In the genomic region with DNA sequence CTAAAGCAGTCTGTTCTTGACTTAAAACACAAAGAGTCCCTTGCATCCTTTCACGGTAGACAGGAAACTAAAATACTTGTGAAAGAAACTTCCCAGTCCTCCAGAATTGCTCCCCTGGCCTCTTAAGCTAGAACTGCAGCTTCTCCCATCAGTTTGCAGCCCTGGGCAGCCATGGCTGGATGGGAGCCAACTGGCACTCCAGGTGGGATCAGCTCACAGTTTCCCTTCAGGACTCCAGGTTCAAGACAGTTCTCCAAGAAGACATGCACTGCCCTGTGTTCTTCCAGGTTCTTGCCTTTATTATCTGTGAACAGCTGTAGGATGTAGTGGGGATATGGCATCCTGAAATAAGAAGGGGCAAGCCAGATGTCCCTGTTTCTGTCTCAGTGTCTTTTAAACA, we compare ENCODE assay signal across 33 mouse cellular contexts. TPM values are rescaled to one million over a fixed set of nuclear protein-coding genes. Genes with fewer than 3 reads are reported as not detected.
DNase-seq lines count a peak whose midpoint lies in the region; ATAC-seq and TF ChIP-seq lines count a peak whose summit lies in the region.
"Had no signal": no experiment of that assay in that cellular context is flagged by ENCODE, and none has a peak within 500 bp of the region (broad histone marks: within the 10 kb centered on the region; RNA-seq: fewer than 3 reads in every experiment).

No protein-coding gene starts in this region.

- H3K9me3 ChIP-seq in hindbrain, postnatal 0 days (ENCODE audit: low read length), result no peaks in the 10 kb centered on the region
- H3K9me3 ChIP-seq in hindbrain, embryonic 11.5 days (ENCODE audit: control insufficient read depth, low read length), result no peaks in the 10 kb centered on the region
- H3K9me3 ChIP-seq: embryonic facial prominence, embryonic 10.5 days; embryonic facial prominence, embryonic 15.5 days; forebrain, embryonic 12.5 days; G1E; heart, embryonic 12.5 days; hindbrain, embryonic 15.5 days; limb, embryonic 12.5 days; liver, embryonic 15.5 days; lung, embryonic 15.5 days; stomach, embryonic 15.5 days had no signal

- no peak for ATAC-seq in hindbrain, postnatal 0 days
- no peak for ATAC-seq in hindbrain, embryonic 11.5 days (ENCODE audit: low FRiP score)
- ATAC-seq: forebrain, postnatal 0 days; midbrain, embryonic 16.5 days had no signal

- no peaks in the 10 kb centered on the region for H3K36me3 ChIP-seq in heart, adult 2 months (ENCODE audit: control insufficient read depth, insufficient read depth, low read length)
- H3K36me3 ChIP-seq in hindbrain, postnatal 0 days (ENCODE audit: insufficient read depth, low read length), result no peaks in the 10 kb centered on the region
- H3K36me3 ChIP-seq in hindbrain, embryonic 11.5 days (ENCODE audit: control insufficient read depth, insufficient read depth, low read length), result no peaks in the 10 kb centered on the region
- H3K36me3 ChIP-seq: embryonic facial prominence, embryonic 10.5 days; embryonic facial prominence, embryonic 15.5 days; forebrain, embryonic 12.5 days; G1E; heart, embryonic 12.5 days; hindbrain, embryonic 15.5 days; limb, embryonic 12.5 days; liver, embryonic 15.5 days; lung, embryonic 15.5 days; stomach, embryonic 15.5 days had no signal

- no peak overlapping the region for H3K4me2 ChIP-seq in hindbrain, postnatal 0 days (ENCODE audit: low read depth, low read length)
- no peak overlapping the region for H3K4me2 ChIP-seq in hindbrain, embryonic 11.5 days (replicated peaks; ENCODE audit: low read depth, low read length)
- H3K4me2 ChIP-seq: embryonic facial prominence, embryonic 15.5 days; forebrain, embryonic 12.5 days; heart, embryonic 12.5 days; hindbrain, embryonic 15.5 days; limb, embryonic 12.5 days; liver, embryonic 15.5 days; lung, embryonic 15.5 days; midbrain, embryonic 11.5 days; stomach, embryonic 15.5 days had no signal

- peak; percentile 12; the same call in 1 of the 2 replicates for TF ChIP-seq CTCF in heart, adult 2 months (IDR thresholded peaks at IDR 0.05)
- TF ChIP-seq CTCF in hindbrain, postnatal 0 days (IDR thresholded peaks at IDR 0.05; ENCODE audit: low read depth), result no peak

- peak; percentile 41 to 53 for DNase-seq in cerebellum, postnatal 10 days
- no peak for DNase-seq in cerebellum, adult 11 months
- DNase-seq in heart, adult 2 months, result no peak
- no peak for DNase-seq in heart, adult 9 months (ENCODE audit: low spot score in 2 of 2)
- peak; percentile 36 for DNase-seq in hindbrain, postnatal 0 days (ENCODE audit: low spot score)
- no peak for DNase-seq in hindbrain, embryonic 11.5 days (ENCODE audit: low spot score)
- peak; percentile 44 for DNase-seq in testis, postnatal 10 days (ENCODE audit: low spot score)
- no peak for DNase-seq in testis, postnatal 14 days (ENCODE audit: low spot score)
- DNase-seq: adrenal gland, adult 8-10 months; cerebellum, adult 11-12 months; cerebellum, adult 9-11 months; forebrain, postnatal 0 days; gastrocnemius, postnatal 36 days; kidney, adult 2 months; layer of hippocampus, adult 9-11 months; lung, postnatal 36 days; right cerebral cortex, postnatal 25 days; thymus, adult 18-20 months; thymus, postnatal 25 days had no signal

- H3K4me3 ChIP-seq in heart, adult 2 months, result no peak overlapping the region
- H3K4me3 ChIP-seq in hindbrain, postnatal 0 days (ENCODE audit: low read length), result no peak overlapping the region
- no peak overlapping the region for H3K4me3 ChIP-seq in hindbrain, embryonic 11.5 days (ENCODE audit: low read depth, low read length)
- H3K4me3 ChIP-seq: embryonic facial prominence, embryonic 10.5 days; embryonic facial prominence, embryonic 15.5 days; forebrain, embryonic 12.5 days; heart, embryonic 12.5 days; hindbrain, embryonic 15.5 days; limb, embryonic 12.5 days; liver, embryonic 15.5 days; lung, embryonic 15.5 days; stomach, embryonic 15.5 days had no signal

- no peak for TF ChIP-seq EP300 in heart, adult 2 months (IDR thresholded peaks at IDR 0.05; ENCODE audit: insufficient read depth, low read depth, low read length)

- no peak overlapping the region for H3K27ac ChIP-seq in heart, adult 2 months
- H3K27ac ChIP-seq in hindbrain, postnatal 0 days, result no peak overlapping the region
- no peak overlapping the region for H3K27ac ChIP-seq in hindbrain, embryonic 11.5 days (ENCODE audit: low read depth, low read length)
- H3K27ac ChIP-seq: embryonic facial prominence, embryonic 10.5 days; embryonic facial prominence, embryonic 15.5 days; forebrain, embryonic 12.5 days; hindbrain, embryonic 15.5 days; limb, embryonic 12.5 days; liver, embryonic 15.5 days; lung, embryonic 15.5 days; stomach, embryonic 15.5 days had no signal

- intact Hi-C loops in heart, adult 2 months (cut with DNase I), result no loop called here

- 22% methylated on average over 1 of the region's 1 CpGs for WGBS in heart, adult 2 months
- WGBS in hindbrain, postnatal 0 days, result 48% methylated on average over 1 of the region's 1 CpGs
- WGBS in hindbrain, embryonic 11.5 days, result 82% methylated on average over 1 of the region's 1 CpGs

- H3K27me3 ChIP-seq in heart, adult 2 months (ENCODE audit: control insufficient read depth, insufficient read depth, low read length), result no peaks in the 10 kb centered on the region
- H3K27me3 ChIP-seq in hindbrain, postnatal 0 days (ENCODE audit: insufficient read depth, low read length), result no peaks in the 10 kb centered on the region
- H3K27me3 ChIP-seq in hindbrain, embryonic 11.5 days (ENCODE audit: control insufficient read depth, insufficient read depth, low read length), result no peaks in the 10 kb centered on the region
- H3K27me3 ChIP-seq: embryonic facial prominence, embryonic 15.5 days; forebrain, embryonic 12.5 days; heart, embryonic 12.5 days; hindbrain, embryonic 15.5 days; limb, embryonic 12.5 days; liver, embryonic 15.5 days; lung, embryonic 15.5 days; stomach, embryonic 15.5 days had no signal

- no peak for TF ChIP-seq POLR2A in heart, adult 2 months (IDR thresholded peaks at IDR 0.05; ENCODE audit: insufficient read depth, low read depth, low read length)

- H3K9ac ChIP-seq in heart, adult 2 months (ENCODE audit: low read depth, low read length), result no peak overlapping the region
- H3K9ac ChIP-seq in hindbrain, postnatal 0 days (replicated peaks; ENCODE audit: low read length), result no peak overlapping the region
- no peak overlapping the region for H3K9ac ChIP-seq in hindbrain, embryonic 11.5 days (ENCODE audit: low read depth, low read length)
- H3K9ac ChIP-seq: embryonic facial prominence, embryonic 15.5 days; forebrain, embryonic 12.5 days; forebrain, postnatal 0 days; heart, embryonic 12.5 days; hindbrain, embryonic 15.5 days; limb, embryonic 12.5 days; liver, embryonic 15.5 days; lung, embryonic 15.5 days; stomach, embryonic 15.5 days had no signal

- H3K79me2 ChIP-seq in heart, adult 2 months (replicated peaks; ENCODE audit: control insufficient read depth, insufficient read depth, low read length), result peaks cover 3% of the 10 kb centered on the region; the same call in 1 of the 2 replicates

- no peaks in the 10 kb centered on the region for H3K4me1 ChIP-seq in heart, adult 2 months (ENCODE audit: control insufficient read depth, insufficient read depth, low read length)
- peaks cover 5% of the 10 kb centered on the region for H3K4me1 ChIP-seq in hindbrain, postnatal 0 days (ENCODE audit: insufficient read depth, low read length)
- no peaks in the 10 kb centered on the region for H3K4me1 ChIP-seq in hindbrain, embryonic 11.5 days (replicated peaks; ENCODE audit: control insufficient read depth, insufficient read depth, low read length)
- H3K4me1 ChIP-seq: embryonic facial prominence, embryonic 10.5 days; heart, embryonic 12.5 days; liver, embryonic 15.5 days; stomach, embryonic 15.5 days had no signal

RNA-seq across cellular contexts. Expression of a gene that starts 45.8 kb away (rescaled TPM):
- total RNA-seq in heart, adult 2 months (2021), result 1 to 10 TPM; 1.9 to 3.0 TPM
- 3.1 and 4.0 TPM in 2 replicates for polyA plus RNA-seq in heart, adult 2 months (2012; rRNA removed)
- total RNA-seq in hindbrain, postnatal 0 days (2014; rRNA removed), result 11.8 and 13.6 TPM in 2 replicates
- polyA plus RNA-seq in hindbrain, postnatal 0 days (2015; fragmentation: Nextera tagmentation; extraction: Ambion mirVana), result 4.6 and 4.8 TPM in 2 replicates
- polyA plus RNA-seq in hindbrain, embryonic 11.5 days (2014; fragmentation: Nextera tagmentation; extraction: Ambion mirVana), result 13.0 and 20.5 TPM in 2 replicates
- total RNA-seq: hematopoietic stem cell, adult 5-6 weeks; megakaryocyte, adult 5-6 weeks had no signal
- polyA plus RNA-seq: G1E had no signal

Comparison
In these comparisons a context has a peak if more than half of its experiments do, and no peak if none do; other contexts are left out.
1. DNase-seq: peak in cerebellum, postnatal 10 days (2 of 2), hindbrain, postnatal 0 days (single experiment) and testis, postnatal 10 days (single experiment); none in cerebellum, adult 11 months (single experiment), heart, adult 2 months (0 of 2), heart, adult 9 months (0 of 2), hindbrain, embryonic 11.5 days (single experiment) and testis, postnatal 14 days (single experiment).